Mouse (Mus musculus) forebrain, embryonic 14.5 days (tissue): ENCODE measurements at regions not wholly inside any gene's neighbourhood (a gene's known extent, or its start where the extent isn't known, plus 50 kb on each side); places are given as distances from the start of the nearest gene placed in this dataset.

Experiments
- ATAC-seq: fragments of 200-750 bp; cut with Nextera tagmentation; 2 replicates; pipeline ENCODE4 v1.8.0; 2017; ENCODE audit warnings: mild to moderate bottlenecking, moderate library complexity
- DNase-seq: peaks from one replicate; pipeline ENCODE4 v3.0.0-alpha.2; 2015; ENCODE audit warnings: low spot score
- H3K27ac ChIP-seq: fragments of 300-500 bp; sonication (generic); 2 replicates; pipeline ENCODE4 v1.5.1; 2014; ENCODE audit warnings: low read depth, mild to moderate bottlenecking, control low read depth, low read length, moderate library complexity
- H3K27me3 ChIP-seq: fragments of 300-500 bp; sonication (generic); replicated peaks from 2 replicates; pipeline ENCODE4 v1.6.1; 2014; ENCODE audit warnings: low read length, control low read depth, mixed read lengths; ENCODE audit not compliant: control insufficient read depth, insufficient read depth
- H3K36me3 ChIP-seq: fragments of 300-500 bp; sonication (generic); 2 replicates; pipeline ENCODE4 v1.6.1; 2014; ENCODE audit warnings: low read length, control low read depth; ENCODE audit not compliant: control insufficient read depth, insufficient read depth
- H3K4me1 ChIP-seq: fragments of 300-500 bp; sonication (generic); 2 replicates; pipeline ENCODE4 v1.6.1; 2014; ENCODE audit warnings: antibody characterized with exemption, low read length, control low read depth; ENCODE audit not compliant: control insufficient read depth, insufficient read depth
- H3K4me2 ChIP-seq: fragments of 300-500 bp; sonication (generic); 2 replicates; pipeline ENCODE4 v1.6.1; 2014; ENCODE audit warnings: mild to moderate bottlenecking, control low read depth, low read length
- H3K4me3 ChIP-seq: fragments of 300-500 bp; sonication (generic); 2 replicates; pipeline ENCODE4 v1.5.1; 2014; ENCODE audit warnings: low read depth, low read length, control low read depth
- H3K9ac ChIP-seq: fragments of 300-500 bp; sonication (generic); 2 replicates; pipeline ENCODE4 v1.6.1; 2014; ENCODE audit warnings: mild to moderate bottlenecking, low read length, control low read depth, moderate library complexity
- H3K9me3 ChIP-seq: fragments of 300-500 bp; sonication (generic); replicated peaks from 2 replicates; pipeline ENCODE4 v1.6.1; 2016; ENCODE audit warnings: low read length, control low read depth, mixed read lengths; ENCODE audit not compliant: control insufficient read depth
- WGBS: fragments of 180-500 bp; shearing (Covaris S2); extraction: QIAGEN DNeasy Blood & Tissue Kit; methylation state at CpG from one replicate; pipeline ENCODE4 v1.1.7; 2014; 5-methylcytosine and 5-hydroxymethylcytosine counted together

GRCm38 (mm10) chr3:137517433-137517832 is 104.0 kb upstream of the Ddit4l start:
- Histone ChIP-seq H3K4me1 (no peaks in the 10 kb centered on the region), H3K27me3 (no peaks in the 10 kb centered on the region), H3K36me3 (no peaks in the 10 kb centered on the region), H3K4me2 (no peak overlapping the region), H3K4me3 (no peak overlapping the region), H3K9me3 (no peaks in the 10 kb centered on the region), H3K9ac (no peak overlapping the region), H3K27ac (no peak overlapping the region)
- 55% methylated on average over 4 of the region's 4 CpGs for WGBS
- no peak for ATAC-seq
- DNase-seq, result peak; percentile 4

GRCm38 (mm10) chr3:137520191-137520590 is 101.2 kb upstream of the Ddit4l start:
- Histone ChIP-seq H3K4me1 (no peaks in the 10 kb centered on the region), H3K27me3 (no peaks in the 10 kb centered on the region), H3K27ac (no peak overlapping the region), H3K9me3 (no peaks in the 10 kb centered on the region), H3K9ac (no peak overlapping the region), H3K36me3 (no peaks in the 10 kb centered on the region), H3K4me2 (no peak overlapping the region), H3K4me3 (no peak overlapping the region)
- ATAC-seq, result no peak
- no peak for DNase-seq
- WGBS, result 96% methylated on average over 1 of the region's 1 CpGs

GRCm38 (mm10) chr3:137525606-137526575 is 95.5 kb upstream of the Ddit4l start:
- Histone ChIP-seq H3K27me3 (no peaks in the 10 kb centered on the region), H3K9ac (no peak overlapping the region), H3K4me2 (no peak overlapping the region), H3K36me3 (no peaks in the 10 kb centered on the region), H3K27ac (no peak overlapping the region), H3K9me3 (no peaks in the 10 kb centered on the region), H3K4me1 (peaks cover 10% of the 10 kb centered on the region), H3K4me3 (no peak overlapping the region)
- WGBS, result 76% methylated on average over 12 of the region's 12 CpGs
- ATAC-seq (no peak), DNase-seq (no peak)

- no peak overlapping the region for H3K4me2 ChIP-seq
- ATAC-seq (peak; percentile 16; the same call in 1 of the 2 replicates), DNase-seq (no peak)
- H3K4me1 ChIP-seq, result peaks cover 10% of the 10 kb centered on the region
- H3K4me3 ChIP-seq, result no peak overlapping the region
- H3K36me3 ChIP-seq, result no peaks in the 10 kb centered on the region
- 47% methylated on average over 2 of the region's 2 CpGs for WGBS
- no peak overlapping the region for H3K9ac ChIP-seq
- H3K27ac ChIP-seq, result peak overlapping the region; percentile 70
- no peaks in the 10 kb centered on the region for H3K27me3 ChIP-seq
- no peaks in the 10 kb centered on the region for H3K9me3 ChIP-seq
Measured at GRCm38 (mm10) chr3:137529592-137529960, 91.8 kb upstream of the Ddit4l start.

GRCm38 (mm10) chr3:137529961-137530609 is 91.3 kb upstream of the Ddit4l start:
- Histone ChIP-seq H3K4me2 (peak overlapping the region; percentile 21), H3K4me1 (peaks cover 10% of the 10 kb centered on the region), H3K4me3 (no peak overlapping the region), H3K27ac (peak overlapping the region; percentile 70), H3K36me3 (no peaks in the 10 kb centered on the region), H3K9ac (no peak overlapping the region), H3K27me3 (no peaks in the 10 kb centered on the region), H3K9me3 (no peaks in the 10 kb centered on the region)
- ATAC-seq (peak; percentile 86), DNase-seq (peak; percentile 81)
- WGBS, result 12% methylated on average over 7 of the region's 7 CpGs

GRCm38 (mm10) chr3:137541666-137542065 is 79.7 kb upstream of the Ddit4l start:
- H3K4me3 ChIP-seq, result no peak overlapping the region
- H3K4me1 ChIP-seq, result no peaks in the 10 kb centered on the region
- H3K4me2 ChIP-seq, result no peak overlapping the region
- H3K27ac ChIP-seq, result no peak overlapping the region
- DNase-seq (no peak), ATAC-seq (no peak)
- WGBS, result 80% methylated on average over 3 of the region's 3 CpGs
- no peaks in the 10 kb centered on the region for H3K27me3 ChIP-seq
- H3K36me3 ChIP-seq, result no peaks in the 10 kb centered on the region
- H3K9me3 ChIP-seq, result no peaks in the 10 kb centered on the region
- H3K9ac ChIP-seq, result no peak overlapping the region

- no peak overlapping the region for H3K9ac ChIP-seq
- no peak for ATAC-seq
- no peak for DNase-seq
Measured at GRCm38 (mm10) chr3:137542343-137542742, 79.1 kb upstream of the Ddit4l start.

GRCm38 (mm10) chr3:137547414-137547877 is 74.0 kb upstream of the Ddit4l start:
- peak; percentile 90 for ATAC-seq
- peak; percentile 74 for DNase-seq
- no peak overlapping the region; the same call in 1 of the 2 replicates for H3K27ac ChIP-seq
- peak overlapping the region; percentile 44 for H3K4me2 ChIP-seq
- no peaks in the 10 kb centered on the region for H3K36me3 ChIP-seq
- peaks cover 5% of the 10 kb centered on the region; the same call in 1 of the 2 replicates for H3K4me1 ChIP-seq
- peak overlapping the region; percentile 2 for H3K9ac ChIP-seq
- H3K4me3 ChIP-seq, result 0 out of 2 replicates have a peak overlapping the region, but pooled peaks have one; percentile 4
- H3K27me3 ChIP-seq, result no peaks in the 10 kb centered on the region
- H3K9me3 ChIP-seq, result no peaks in the 10 kb centered on the region
- WGBS, result 1% methylated on average over 12 of the region's 12 CpGs

More at GRCm38 (mm10) chr3:137542343-137542742, 79.1 kb upstream of the Ddit4l start:
- no peaks in the 10 kb centered on the region for H3K4me1 ChIP-seq
- no peaks in the 10 kb centered on the region for H3K27me3 ChIP-seq
- no peak overlapping the region for H3K4me3 ChIP-seq
- H3K36me3 ChIP-seq, result no peaks in the 10 kb centered on the region
- H3K27ac ChIP-seq, result no peak overlapping the region
- H3K9me3 ChIP-seq, result no peaks in the 10 kb centered on the region
- WGBS, result 54% methylated on average over 1 of the region's 1 CpGs
- no peak overlapping the region for H3K4me2 ChIP-seq
